In genomic region chr3:152243304-152243703, GRCm38 (mm10) we compare ENCODE assay signal across 24 mouse cellular contexts. TPM values are rescaled to one million over a fixed set of nuclear protein-coding genes. Genes with fewer than 3 reads are reported as not detected.
DNase-seq lines count a peak whose midpoint lies in the region; ATAC-seq and TF ChIP-seq lines count a peak whose summit lies in the region.
"Had no signal": no experiment of that assay in that cellular context is flagged by ENCODE, and none has a peak within 500 bp of the region (broad histone marks: within the 10 kb centered on the region; RNA-seq: fewer than 3 reads in every experiment).

No protein-coding gene starts in this region.

- H3K36me3 ChIP-seq in heart, postnatal 0 days (replicated peaks; ENCODE audit: control insufficient read depth, insufficient read depth, low read length), result peaks cover 71% of the 10 kb centered on the region
- H3K36me3 ChIP-seq in neural tube, embryonic 14.5 days (ENCODE audit: control insufficient read depth, insufficient read depth, low read length), result peaks cover 6% of the 10 kb centered on the region; the same call in 1 of the 2 replicates

- no peaks in the 10 kb centered on the region for H3K27me3 ChIP-seq in heart, postnatal 0 days (ENCODE audit: control insufficient read depth, insufficient read depth, low read length)
- no peaks in the 10 kb centered on the region for H3K27me3 ChIP-seq in neural tube, embryonic 14.5 days (ENCODE audit: control insufficient read depth, insufficient read depth, low read length)
- H3K27me3 ChIP-seq: embryonic facial prominence, embryonic 13.5 days; embryonic facial prominence, embryonic 15.5 days; forebrain, embryonic 12.5 days had no signal

- H3K9ac ChIP-seq in heart, postnatal 0 days (replicated peaks; ENCODE audit: low read depth, low read length), result no peak overlapping the region
- H3K9ac ChIP-seq in neural tube, embryonic 14.5 days (replicated peaks; ENCODE audit: low read depth, low read length), result no peak overlapping the region
- H3K9ac ChIP-seq: embryonic facial prominence, embryonic 13.5 days; embryonic facial prominence, embryonic 15.5 days; forebrain, embryonic 12.5 days had no signal

- peak overlapping the region; percentile 30; the same call in 1 of the 2 replicates for H3K27ac ChIP-seq in heart, postnatal 0 days (ENCODE audit: low read depth)
- H3K27ac ChIP-seq in neural tube, embryonic 14.5 days (ENCODE audit: low read depth, low read length), result 0 out of 2 replicates have a peak overlapping the region, but pooled peaks have one; percentile 34
- H3K27ac ChIP-seq: embryonic facial prominence, embryonic 13.5 days; embryonic facial prominence, embryonic 15.5 days; forebrain, embryonic 10.5 days; forebrain, embryonic 12.5 days had no signal

- WGBS in heart, postnatal 0 days, result 70% methylated on average over 4 of the region's 4 CpGs
- whole genome bisulfite sequencing in neural tube, embryonic 14.5 days, result 77% methylated on average over 4 of the region's 4 CpGs

- no peak overlapping the region for H3K4me2 ChIP-seq in heart, postnatal 0 days (ENCODE audit: low read depth, low read length)
- H3K4me2 ChIP-seq in neural tube, embryonic 14.5 days (ENCODE audit: low read depth, low read length), result no peak overlapping the region
- H3K4me2 ChIP-seq: embryonic facial prominence, embryonic 13.5 days; embryonic facial prominence, embryonic 15.5 days; forebrain, embryonic 12.5 days had no signal

- H3K4me3 ChIP-seq in heart, postnatal 0 days (ENCODE audit: low read depth, low read length), result no peak overlapping the region
- H3K4me3 ChIP-seq in neural tube, embryonic 14.5 days (ENCODE audit: low read depth, low read length), result no peak overlapping the region
- H3K4me3 ChIP-seq: embryonic facial prominence, embryonic 13.5 days; embryonic facial prominence, embryonic 15.5 days; erythroblast, embryonic 14.5 days; forebrain, embryonic 10.5 days; forebrain, embryonic 12.5 days had no signal

- H3K4me1 ChIP-seq in heart, postnatal 0 days (ENCODE audit: control insufficient read depth, insufficient read depth), result no peaks in the 10 kb centered on the region
- H3K4me1 ChIP-seq in neural tube, embryonic 14.5 days (ENCODE audit: control insufficient read depth, insufficient read depth, low read length), result no peaks in the 10 kb centered on the region
- H3K4me1 ChIP-seq: embryonic facial prominence, embryonic 13.5 days; embryonic facial prominence, embryonic 15.5 days; forebrain, embryonic 10.5 days; forebrain, embryonic 12.5 days had no signal

- no peak for TF ChIP-seq EP300 in heart, postnatal 0 days (IDR thresholded peaks at IDR 0.05; ENCODE audit: low read depth)

- DNase-seq in heart, postnatal 0 days (ENCODE audit: low spot score), result no peak
- DNase-seq in heart, adult 9 months (ENCODE audit: low spot score in 2 of 2), result no peak
- no peak for DNase-seq in neural tube, embryonic 10.5 days (ENCODE audit: extremely low spot score, low spot score)
- no peak for DNase-seq in lung, postnatal 10 days
- DNase-seq: adrenal gland, adult 2 months; adrenal gland, postnatal 10 days; adrenal gland, postnatal 25 days; B cell, adult 2 months; cerebellum, adult 11 months; cerebellum, adult 18-20 months; cerebellum, adult 8-10 months; cerebellum, adult 9-11 months; cerebellum, postnatal 14 days; cerebellum, postnatal 36 days; embryo, embryonic 11 days had no signal

- no peak for ATAC-seq in heart, postnatal 0 days (ENCODE audit: insufficient read depth, low read depth)
- ATAC-seq in neural tube, embryonic 14.5 days (ENCODE audit: low read depth), result no peak
- ATAC-seq: CD4-positive, CD25-positive, alpha-beta regulatory T cell, adult 4 months; forebrain, embryonic 14.5 days; forebrain, embryonic 16.5 days had no signal

- no peak for TF ChIP-seq CTCF in heart, postnatal 0 days (IDR thresholded peaks at IDR 0.05; ENCODE audit: low read depth)

- no peaks in the 10 kb centered on the region for H3K9me3 ChIP-seq in heart, postnatal 0 days (replicated peaks; ENCODE audit: control insufficient read depth, low read length)
- H3K9me3 ChIP-seq in neural tube, embryonic 14.5 days (ENCODE audit: control insufficient read depth, low read length), result no peaks in the 10 kb centered on the region
- H3K9me3 ChIP-seq: embryonic facial prominence, embryonic 13.5 days; embryonic facial prominence, embryonic 15.5 days; forebrain, embryonic 10.5 days; forebrain, embryonic 12.5 days had no signal

RNA-seq across cellular contexts. Expression of gene Nexn, which starts 22.8 kb away (rescaled TPM):
- total RNA-seq in heart, postnatal 0 days (2014; rRNA removed; ENCODE audit: low replicate concordance), result 32.1 and 88.6 TPM in 2 replicates
- 314 and 316 TPM in 2 replicates for polyA plus RNA-seq in heart, postnatal 0 days (2015; fragmentation: Nextera tagmentation; extraction: Ambion mirVana)
- 2.9 TPM in 2 replicates for polyA plus RNA-seq in neural tube, embryonic 14.5 days (2014; fragmentation: Nextera tagmentation; extraction: Ambion mirVana)
- polyA plus RNA-seq: adrenal gland, adult 2 months; erythroblast, embryonic 14.5 days had no signal

RNA-seq across cellular contexts. Expression of gene Fubp1, which starts 33.1 kb away (rescaled TPM):
- total RNA-seq in heart, postnatal 0 days (2014; rRNA removed; ENCODE audit: low replicate concordance), result 71.2 and 131 TPM in 2 replicates
- polyA plus RNA-seq in heart, postnatal 0 days (2015; fragmentation: Nextera tagmentation; extraction: Ambion mirVana), result 72.9 and 80.7 TPM in 2 replicates
- polyA plus RNA-seq in neural tube, embryonic 14.5 days (2014; fragmentation: Nextera tagmentation; extraction: Ambion mirVana), result 223 and 230 TPM in 2 replicates

RNA-seq across cellular contexts. Expression of gene Dnajb4, which starts 33.2 kb away (rescaled TPM):
- total RNA-seq in heart, postnatal 0 days (2014; rRNA removed; ENCODE audit: low replicate concordance), result 52.9 and 54.5 TPM in 2 replicates
- 60.1 TPM in 2 replicates for polyA plus RNA-seq in heart, postnatal 0 days (2015; fragmentation: Nextera tagmentation; extraction: Ambion mirVana)
- polyA plus RNA-seq in neural tube, embryonic 14.5 days (2014; fragmentation: Nextera tagmentation; extraction: Ambion mirVana), result 48.6 and 50.4 TPM in 2 replicates

Comparison
In these comparisons a context has a peak if more than half of its experiments do, and no peak if none do; other contexts are left out.
1. RNA of gene Nexn, which starts 22.8 kb away (polyA plus RNA-seq): 314 to 316 TPM in heart, postnatal 0 days; 2.9 TPM in neural tube, embryonic 14.5 days; every median in the first group is over 10 times any median in the second.